Mouse (Mus musculus): ENCODE data around the gene Cdk19. TPM values are rescaled to one million over a fixed set of nuclear protein-coding genes. Genes with fewer than 3 reads are reported as not detected.
A peak's percentile ranks its signal among the peaks of the same experiment; 100 is the strongest.
"Not testable (repeated sequence)": the region's sequence is repeated elsewhere in the genome, so short reads cannot be mapped to it uniquely, and the experiment has no call there.

Gene Cdk19
- total RNA-seq, 2 experiments from 2014 or later: 48.3 to 50.8 TPM

GRCm38 (mm10) chr10:40374828-40375227 is 35.5 kb downstream of the Cdk19 start:
- intact Hi-C loops (cut with DNase I): loop anchor here (5.0 kb wide), 2 partner anchors 42 to 147 kb away; no protein-coding TSS in a partner anchor

GRCm38 (mm10) chr10:40376286-40376685 is 36.9 kb downstream of the Cdk19 start:
- DNase-seq (ENCODE audit: low spot score in 2 of 2): peak; percentile 63 to 95
- intact Hi-C loops (cut with DNase I): loop anchor here (5.0 kb wide), 1 partner anchor 41 kb away; no protein-coding TSS in a partner anchor

More at GRCm38 (mm10) chr10:40374828-40375227, 35.5 kb downstream of the Cdk19 start:
- DNase-seq (ENCODE audit: low spot score in 2 of 2): no peak

GRCm38 (mm10) chr10:40378284-40378683 is 38.9 kb downstream of the Cdk19 start:
- intact Hi-C loops (cut with DNase I): loop anchor here (5.0 kb wide), 1 partner anchor 39 kb away; no protein-coding TSS in a partner anchor

GRCm38 (mm10) chr10:40379682-40380081 is 40.3 kb downstream of the Cdk19 start:
- intact Hi-C loops (cut with DNase I): loop anchor here (5.0 kb wide), 1 partner anchor 38 kb away; no protein-coding TSS in a partner anchor
- no peak for DNase-seq (ENCODE audit: low spot score in 2 of 2)

More at GRCm38 (mm10) chr10:40378284-40378683, 38.9 kb downstream of the Cdk19 start:
- no peak for DNase-seq (ENCODE audit: low spot score in 2 of 2)

- intact Hi-C loops (cut with DNase I): no loop called here
- DNase-seq (ENCODE audit: low spot score in 2 of 2): no peak
Observed at GRCm38 (mm10) chr10:40385397-40385796, 46.0 kb downstream of the Cdk19 start.

- DNase-seq (ENCODE audit: low spot score in 2 of 2): no peak
- intact Hi-C loops (cut with DNase I): no loop called here
Observed at GRCm38 (mm10) chr10:40386126-40386525, 46.8 kb downstream of the Cdk19 start.

- intact Hi-C loops (cut with DNase I): no loop called here
- DNase-seq (ENCODE audit: low spot score in 2 of 2): no peak
Observed at GRCm38 (mm10) chr10:40393447-40394143, 54.2 kb downstream of the Cdk19 start.

GRCm38 (mm10) chr10:40398842-40399241 is 59.5 kb downstream of the Cdk19 start:
- intact Hi-C loops (cut with DNase I): no loop called here
- no peak for DNase-seq (ENCODE audit: low spot score in 2 of 2)

- intact Hi-C loops (cut with DNase I): no loop called here
- DNase-seq (ENCODE audit: low spot score in 2 of 2): no peak
Observed at GRCm38 (mm10) chr10:40399328-40399727, 60.0 kb downstream of the Cdk19 start.

GRCm38 (mm10) chr10:40400293-40400692 is 60.9 kb downstream of the Cdk19 start:
- intact Hi-C loops (cut with DNase I): no loop called here
- DNase-seq (ENCODE audit: low spot score in 2 of 2): no peak

GRCm38 (mm10) chr10:40406655-40407054 is 67.3 kb downstream of the Cdk19 start:
- DNase-seq (ENCODE audit: low spot score in 2 of 2): no peak
- intact Hi-C loops (cut with DNase I): no loop called here

GRCm38 (mm10) chr10:40409336-40409735 is 70.0 kb downstream of the Cdk19 start:
- intact Hi-C loops (cut with DNase I): no loop called here
- peak in 1 of 2 experiments; percentile 28 for DNase-seq (ENCODE audit: low spot score in 2 of 2)

- intact Hi-C loops (cut with DNase I): no loop called here
- DNase-seq (ENCODE audit: low spot score in 2 of 2): no peak
Observed at GRCm38 (mm10) chr10:40411370-40411769, 72.0 kb downstream of the Cdk19 start.

GRCm38 (mm10) chr10:40416944-40417343 is 77.6 kb downstream of the Cdk19 start:
- intact Hi-C loops (cut with DNase I): loop anchor here (5.0 kb wide), 1 partner anchor 40 kb away; no protein-coding TSS in a partner anchor
- peak; percentile 43 to 90 for DNase-seq (ENCODE audit: low spot score in 2 of 2)

GRCm38 (mm10) chr10:40419841-40420240 is 80.5 kb downstream of the Cdk19 start:
- no peak for DNase-seq (ENCODE audit: low spot score in 2 of 2)
- intact Hi-C loops (cut with DNase I): loop anchor here (5.0 kb wide), 1 partner anchor 43 kb away; no protein-coding TSS in a partner anchor

- no peak for DNase-seq (ENCODE audit: low spot score in 2 of 2)
- intact Hi-C loops (cut with DNase I): no loop called here
Observed at GRCm38 (mm10) chr10:40420703-40421102, 81.3 kb downstream of the Cdk19 start.

GRCm38 (mm10) chr10:40421724-40422123 is 82.4 kb downstream of the Cdk19 start:
- intact Hi-C loops (cut with DNase I): no loop called here
- no peak for DNase-seq (ENCODE audit: low spot score in 2 of 2)

- DNase-seq (ENCODE audit: low spot score in 2 of 2): no peak
- intact Hi-C loops (cut with DNase I): no loop called here
Observed at GRCm38 (mm10) chr10:40422696-40423095, 83.3 kb downstream of the Cdk19 start.

- intact Hi-C loops (cut with DNase I); DNase-seq (ENCODE audit: low spot score in 2 of 2): not testable (repeated sequence)
Observed at GRCm38 (mm10) chr10:40424428-40424827, 85.1 kb downstream of the Cdk19 start.

- intact Hi-C loops (cut with DNase I): no loop called here
- no peak for DNase-seq (ENCODE audit: low spot score in 2 of 2)
Observed at GRCm38 (mm10) chr10:40425243-40426095, 86.1 kb downstream of the Cdk19 start.

Data from left cerebral cortex, postnatal 25 days (tissue).